Mouse (Mus musculus) embryonic facial prominence, embryonic 13.5 days (tissue): ENCODE results near the gene Ctsa. TPM values are rescaled to one million over a fixed set of nuclear protein-coding genes. Genes with fewer than 3 reads are reported as not detected.
A peak's percentile ranks its signal among the peaks of the same experiment; 100 is the strongest.

Experiments
- ATAC-seq: fragments of 200-750 bp; cut with Nextera tagmentation; 2 replicates; pipeline ENCODE4 v1.8.0; 2017; ENCODE audit warnings: low read depth; ENCODE audit not compliant: insufficient number of reproducible peaks, insufficient read depth, low FRiP score, low TSS enrichment
- H3K27ac ChIP-seq: fragments of 300-500 bp; sonication (generic); 2 replicates; pipeline ENCODE4 v1.5.1; 2015; ENCODE audit warnings: moderate library complexity, mild to moderate bottlenecking, inconsistent platforms
- H3K27me3 ChIP-seq: fragments of 300-500 bp; sonication (generic); 2 replicates; pipeline ENCODE4 v1.6.1; 2015; ENCODE audit warnings: mild to moderate bottlenecking, inconsistent platforms
- H3K36me3 ChIP-seq: fragments of 300-500 bp; sonication (generic); 2 replicates; pipeline ENCODE4 v1.6.1; 2015; ENCODE audit warnings: mild to moderate bottlenecking, inconsistent platforms
- H3K4me1 ChIP-seq: fragments of 300-500 bp; sonication (generic); 2 replicates; pipeline ENCODE4 v1.6.1; 2015; ENCODE audit warnings: inconsistent platforms
- H3K4me2 ChIP-seq: fragments of 300-500 bp; sonication (generic); 2 replicates; pipeline ENCODE4 v1.6.1; 2015; ENCODE audit warnings: moderate library complexity, mild to moderate bottlenecking, inconsistent platforms
- H3K4me3 ChIP-seq: fragments of 300-500 bp; sonication (generic); 2 replicates; pipeline ENCODE4 v1.5.1; 2015; ENCODE audit warnings: mild to moderate bottlenecking, inconsistent platforms
- H3K9ac ChIP-seq: fragments of 300-500 bp; sonication (generic); 2 replicates; pipeline ENCODE4 v1.6.1; 2015; ENCODE audit warnings: mild to moderate bottlenecking, inconsistent platforms
- H3K9me3 ChIP-seq: fragments of 300-500 bp; sonication (generic); 2 replicates; pipeline ENCODE4 v1.6.1; 2016; ENCODE audit warnings: inconsistent platforms
- WGBS: fragments of 180-500 bp; shearing (Covaris S2); methylation state at CpG from one replicate; pipeline ENCODE4 v1.1.7; 2015; ENCODE audit warnings: mixed read lengths; 5-methylcytosine and 5-hydroxymethylcytosine counted together
- polyA plus RNA-seq: library from polyadenylated mRNA; unstranded; fragments of >200 nt; fragmentation: Nextera tagmentation; extraction: Ambion mirVana; gene quantifications from 2 replicates; pipeline ENCODE4 v1.2.1, GENCODE M21; 2015

Gene Ctsa
- polyA plus RNA-seq: 129 and 139 TPM in 2 replicates

DNA sequence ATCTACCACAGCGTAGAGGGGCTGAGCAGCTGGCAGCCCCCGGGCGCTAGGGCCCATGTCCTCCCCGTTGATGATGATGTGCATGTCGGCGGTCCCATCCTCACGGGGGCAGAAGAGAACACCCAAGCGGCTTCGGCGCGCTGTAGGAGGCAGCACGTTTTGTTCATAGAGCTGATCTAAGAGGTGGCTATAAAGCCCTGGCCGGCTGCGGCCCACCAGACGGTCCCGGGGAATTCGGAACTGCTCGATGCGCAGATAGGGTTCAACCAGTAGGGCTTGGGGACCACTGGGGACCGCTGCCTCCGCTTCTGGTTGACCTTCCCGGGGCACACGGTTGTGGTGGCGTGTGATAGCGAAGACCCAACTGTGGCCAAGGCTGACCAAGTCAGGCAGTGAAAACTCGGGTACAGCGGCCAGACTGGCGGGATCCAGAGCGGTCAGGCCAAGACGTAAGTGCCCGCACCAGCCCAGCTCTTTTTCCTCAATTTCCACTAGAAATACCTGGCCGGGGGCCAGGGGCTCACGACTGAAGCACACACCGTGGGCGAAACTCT lies at the start of gene Ctsa:
Gene Ctsa, plus strand, starts transcription at position 126 of the 554 bp plus-strand sequence.
- Histone ChIP-seq H3K4me3 (peak within 1 kb of the TSS; percentile 64), H3K27ac (peak within 1 kb of the TSS; percentile 85), H3K36me3 (peaks cover 30% of the 10 kb centered on the region), H3K9me3 (no peaks in the 10 kb centered on the region), H3K9ac (peak within 1 kb of the TSS; percentile 86), H3K4me2 (peak within 1 kb of the TSS; percentile 85), H3K4me1 (peaks cover 17% of the 10 kb centered on the region), H3K27me3 (no peaks in the 10 kb centered on the region)
- peak; percentile 59; the same call in 1 of the 2 replicates for ATAC-seq
- under 1% methylated on average over 35 of the region's 35 CpGs for WGBS

- ATAC-seq: no peak
Measured at GRCm38 (mm10) chr2:164783926-164784581, 48.6 kb upstream of the Ctsa start.

DNA sequence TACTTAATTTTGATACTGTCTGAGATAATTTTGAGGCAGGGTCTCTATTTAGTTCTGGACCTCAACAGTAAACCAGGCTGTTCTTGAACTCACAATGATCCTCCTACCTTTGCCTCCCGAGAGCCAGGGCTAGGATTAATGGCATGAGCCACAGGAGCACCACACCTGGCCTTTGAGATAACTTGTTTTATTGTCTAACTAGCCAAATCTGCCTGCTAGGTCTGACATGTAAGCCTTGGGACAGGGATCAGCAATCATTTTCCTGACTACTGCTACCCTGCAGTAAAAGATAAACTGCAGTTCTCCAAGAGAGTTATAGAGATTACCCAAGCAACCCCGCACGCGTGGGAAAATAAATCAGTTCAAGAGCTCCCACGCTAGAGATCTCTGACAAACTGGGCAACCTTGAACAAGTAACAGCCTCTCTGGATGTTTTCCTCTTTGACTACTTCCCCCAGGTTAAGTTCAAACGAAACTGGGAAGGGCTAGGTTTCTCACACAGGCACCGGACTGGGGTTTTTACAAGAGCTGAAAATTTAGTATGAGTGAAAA lies 47.7 kb upstream of the Ctsa start:
- H3K27ac ChIP-seq: peak overlapping the region; percentile 84
- H3K27me3 ChIP-seq: no peaks in the 10 kb centered on the region
- WGBS: 9% methylated on average over 7 of the region's 7 CpGs
- no peak for ATAC-seq
- no peaks in the 10 kb centered on the region for H3K9me3 ChIP-seq
- H3K9ac ChIP-seq: peak overlapping the region; percentile 85
- peak overlapping the region; percentile 89 for H3K4me2 ChIP-seq
- peak overlapping the region; percentile 72 for H3K4me3 ChIP-seq
- H3K36me3 ChIP-seq: peaks cover 8% of the 10 kb centered on the region
- H3K4me1 ChIP-seq: peaks cover 35% of the 10 kb centered on the region

More at GRCm38 (mm10) chr2:164783926-164784581, 48.6 kb upstream of the Ctsa start:
- Histone ChIP-seq H3K4me1 (peaks cover 35% of the 10 kb centered on the region), H3K27ac (no peak overlapping the region), H3K4me2 (no peak overlapping the region), H3K9me3 (no peaks in the 10 kb centered on the region), H3K27me3 (no peaks in the 10 kb centered on the region), H3K36me3 (peaks cover 7% of the 10 kb centered on the region), H3K9ac (no peak overlapping the region), H3K4me3 (no peak overlapping the region)
- 77% methylated on average over 7 of the region's 7 CpGs for WGBS

- H3K36me3 ChIP-seq: peaks cover 12% of the 10 kb centered on the region
- peaks cover 35% of the 10 kb centered on the region for H3K4me1 ChIP-seq
- peak within 1 kb of the TSS; percentile 89 for H3K4me2 ChIP-seq
- under 1% methylated on average over 86 of the region's 89 CpGs for WGBS
- peak within 1 kb of the TSS; percentile 72 for H3K4me3 ChIP-seq
- peak within 1 kb of the TSS; percentile 84 for H3K27ac ChIP-seq
- peak within 1 kb of the TSS; percentile 85 for H3K9ac ChIP-seq
- no peaks in the 10 kb centered on the region for H3K27me3 ChIP-seq
- H3K9me3 ChIP-seq: no peaks in the 10 kb centered on the region
- ATAC-seq: peak; percentile 87
Measured at GRCm38 (mm10) chr2:164785481-164786387, 46.9 kb upstream of the Ctsa start, which contains the start of gene Snx21. Gene Snx21 (plus strand): TSS chr2:164785823.

DNA sequence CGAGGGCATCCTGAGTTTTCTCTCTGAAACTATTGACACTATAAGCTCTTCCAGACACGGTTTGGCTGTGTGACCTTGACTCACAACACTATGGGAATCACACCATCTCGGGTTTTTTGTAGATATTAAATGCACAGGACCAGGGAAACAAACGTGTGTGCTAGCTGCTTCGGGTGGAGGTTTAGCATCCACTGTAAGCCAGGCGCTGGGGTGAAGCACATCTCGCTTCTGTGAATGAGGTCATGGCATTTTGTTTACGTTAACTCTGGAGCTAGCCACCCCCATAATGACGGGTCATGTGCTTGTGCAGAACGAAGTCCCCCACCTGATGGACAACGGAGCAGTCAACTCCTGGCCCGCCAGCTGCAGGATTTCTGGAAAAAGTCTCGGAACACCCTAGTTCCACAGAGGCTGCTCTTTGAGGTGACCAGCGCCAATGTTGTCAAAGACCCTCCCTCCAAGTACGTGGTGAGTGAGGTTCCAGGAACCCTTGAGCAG lies 46.2 kb upstream of the Ctsa start:
- 11% methylated on average over 15 of the region's 15 CpGs for WGBS
- peaks cover 35% of the 10 kb centered on the region for H3K4me1 ChIP-seq
- peak overlapping the region; percentile 72 for H3K4me3 ChIP-seq
- H3K9ac ChIP-seq: peak overlapping the region; percentile 85
- no peaks in the 10 kb centered on the region for H3K27me3 ChIP-seq
- ATAC-seq: no peak
- peak overlapping the region; percentile 84; the same call in 1 of the 2 replicates for H3K27ac ChIP-seq
- H3K36me3 ChIP-seq: peaks cover 19% of the 10 kb centered on the region
- H3K4me2 ChIP-seq: peak overlapping the region; percentile 89
- no peaks in the 10 kb centered on the region for H3K9me3 ChIP-seq

- peak overlapping the region; percentile 89 for H3K4me2 ChIP-seq
- H3K36me3 ChIP-seq: peaks cover 25% of the 10 kb centered on the region
- no peaks in the 10 kb centered on the region for H3K27me3 ChIP-seq
- ATAC-seq: no peak
- H3K4me3 ChIP-seq: peak overlapping the region; percentile 72
- H3K9me3 ChIP-seq: no peaks in the 10 kb centered on the region
- 82% methylated on average over 3 of the region's 3 CpGs for WGBS
- H3K9ac ChIP-seq: peak overlapping the region; percentile 85
- peaks cover 35% of the 10 kb centered on the region for H3K4me1 ChIP-seq
- no peak overlapping the region for H3K27ac ChIP-seq
Measured at GRCm38 (mm10) chr2:164787032-164787431, 45.6 kb upstream of the Ctsa start.

GRCm38 (mm10) chr2:164787779-164788178 lies 44.9 kb upstream of the Ctsa start:
- Histone ChIP-seq H3K4me3 (no peak overlapping the region), H3K4me2 (peak overlapping the region; percentile 18), H3K27ac (no peak overlapping the region), H3K9me3 (no peaks in the 10 kb centered on the region), H3K9ac (no peak overlapping the region), H3K4me1 (peaks cover 35% of the 10 kb centered on the region), H3K27me3 (no peaks in the 10 kb centered on the region), H3K36me3 (peaks cover 32% of the 10 kb centered on the region)
- 65% methylated on average over 10 of the region's 10 CpGs for WGBS
- ATAC-seq: no peak

DNA sequence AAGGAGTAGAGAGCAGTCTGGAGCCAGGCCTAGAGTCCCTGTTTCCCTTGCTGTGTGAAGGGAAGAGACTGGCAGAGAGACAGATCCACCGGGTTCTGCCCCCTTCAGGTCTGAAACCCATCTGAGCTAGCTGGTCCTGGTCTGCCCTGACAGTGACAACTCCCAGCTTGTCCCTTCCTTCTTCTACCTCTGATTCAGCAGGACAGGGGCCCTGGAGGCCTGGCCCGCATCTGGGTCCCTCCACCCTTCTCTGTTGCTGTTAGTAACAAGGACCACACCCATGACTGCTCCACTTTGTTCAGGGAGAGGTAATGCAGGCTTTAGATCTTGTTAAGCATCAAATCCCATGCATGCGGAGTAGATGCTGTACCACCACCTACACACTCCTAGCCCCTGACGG lies 44.3 kb upstream of the Ctsa start:
- Histone ChIP-seq H3K9ac (no peak overlapping the region), H3K27me3 (no peaks in the 10 kb centered on the region), H3K36me3 (peaks cover 38% of the 10 kb centered on the region), H3K27ac (no peak overlapping the region), H3K4me3 (no peak overlapping the region), H3K4me1 (peaks cover 35% of the 10 kb centered on the region), H3K9me3 (no peaks in the 10 kb centered on the region), H3K4me2 (no peak overlapping the region)
- 60% methylated on average over 4 of the region's 4 CpGs for WGBS
- no peak for ATAC-seq

GRCm38 (mm10) chr2:164790451-164790850 lies 42.2 kb upstream of the Ctsa start:
- Histone ChIP-seq H3K4me3 (no peak overlapping the region), H3K4me2 (no peak overlapping the region), H3K9me3 (no peaks in the 10 kb centered on the region), H3K9ac (no peak overlapping the region), H3K36me3 (peaks cover 51% of the 10 kb centered on the region), H3K4me1 (peaks cover 26% of the 10 kb centered on the region), H3K27me3 (no peaks in the 10 kb centered on the region), H3K27ac (no peak overlapping the region)
- ATAC-seq: no peak
- WGBS: 76% methylated on average over 4 of the region's 4 CpGs

GRCm38 (mm10) chr2:164791841-164792261 lies 40.8 kb upstream of the Ctsa start:
- WGBS: 93% methylated on average over 18 of the region's 18 CpGs
- Histone ChIP-seq H3K4me3 (no peak overlapping the region), H3K4me1 (peaks cover 19% of the 10 kb centered on the region), H3K9ac (no peak overlapping the region; the same call in 1 of the 2 replicates), H3K27me3 (no peaks in the 10 kb centered on the region), H3K27ac (no peak overlapping the region), H3K36me3 (peaks cover 65% of the 10 kb centered on the region), H3K4me2 (no peak overlapping the region), H3K9me3 (no peaks in the 10 kb centered on the region)
- ATAC-seq: no peak
